Mouse (Mus musculus): Measurements from ENCODE around the gene Aldh1b1. TPM values are rescaled to one million over a fixed set of nuclear protein-coding genes. Genes with fewer than 3 reads are reported as not detected.

Gene Aldh1b1
- total and polyA plus RNA-seq, 2 experiments = 80.3 to 96.4 TPM

DNA sequence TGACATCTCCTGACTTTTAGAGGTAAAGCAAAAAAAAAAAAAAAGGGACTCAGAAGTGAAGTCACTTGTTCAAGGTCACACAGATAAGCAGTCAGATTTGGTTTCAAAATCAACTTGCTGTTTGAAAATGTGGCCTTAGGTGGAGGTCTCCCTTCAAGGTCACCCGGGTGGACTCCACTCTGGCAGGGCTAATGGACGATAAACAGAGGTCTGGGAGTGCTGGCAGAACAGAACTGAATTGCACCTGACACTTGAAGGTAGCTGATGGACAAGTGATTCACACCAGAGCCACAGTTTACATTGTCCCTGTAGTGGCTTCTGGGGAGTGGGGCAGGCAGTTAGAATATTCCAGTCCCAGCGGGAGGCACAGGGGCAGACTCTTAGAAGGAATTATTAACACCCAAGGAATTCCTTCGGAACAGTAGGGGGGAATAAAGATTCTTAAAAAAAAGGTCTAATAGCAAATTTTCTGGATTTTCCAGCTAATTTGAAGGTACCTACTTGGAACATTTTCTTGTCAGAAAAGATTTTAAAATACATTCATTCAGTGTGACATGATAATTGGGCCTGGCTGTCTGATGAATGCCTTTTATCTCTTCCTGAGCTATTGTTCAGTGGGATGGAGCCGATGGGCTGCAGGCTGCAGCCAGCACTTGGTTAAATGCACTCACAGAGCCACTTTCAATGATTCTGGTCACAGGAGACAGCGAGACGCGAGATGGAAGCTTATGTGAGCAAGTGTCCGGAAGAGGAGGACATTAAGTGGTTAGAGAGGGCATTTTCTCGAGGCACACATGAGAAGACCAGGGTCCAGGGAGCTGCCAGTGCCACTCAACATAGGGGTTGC is 28.8 kb upstream of the Aldh1b1 start:
- WGBS = 54% methylated on average over 10 of the region's 10 CpGs
- H3K4me3 ChIP-seq (ENCODE audit: insufficient read depth, low read depth, low read length) = no peak overlapping the region
- no peaks in the 10 kb centered on the region for H3K79me2 ChIP-seq (ENCODE audit: control insufficient read depth, insufficient read depth, low read length)
- peak; percentile 46 for DNase-seq (ENCODE audit: extremely low read depth, low read depth, low spot score)
- no peak for TF ChIP-seq POLR2A (IDR thresholded peaks at IDR 0.05; ENCODE audit: extremely low read depth, insufficient read depth, low read length)
- no peak for TF ChIP-seq CTCF (IDR thresholded peaks at IDR 0.05; ENCODE audit: low read depth, low read length)
- H3K9ac ChIP-seq (ENCODE audit: low read depth, low read length) = no peak overlapping the region
- H3K27ac ChIP-seq (replicated peaks; ENCODE audit: insufficient read depth, low read depth, low read length) = no peak overlapping the region
- no peaks in the 10 kb centered on the region; the same call in 1 of the 2 replicates for H3K27me3 ChIP-seq (ENCODE audit: control insufficient read depth, insufficient read depth, low read length)
- H3K4me1 ChIP-seq (ENCODE audit: control insufficient read depth, insufficient read depth, low read length) = peaks cover 3% of the 10 kb centered on the region; the same call in 1 of the 2 replicates
- no peaks in the 10 kb centered on the region for H3K36me3 ChIP-seq (ENCODE audit: control insufficient read depth, insufficient read depth, low read length)

DNA sequence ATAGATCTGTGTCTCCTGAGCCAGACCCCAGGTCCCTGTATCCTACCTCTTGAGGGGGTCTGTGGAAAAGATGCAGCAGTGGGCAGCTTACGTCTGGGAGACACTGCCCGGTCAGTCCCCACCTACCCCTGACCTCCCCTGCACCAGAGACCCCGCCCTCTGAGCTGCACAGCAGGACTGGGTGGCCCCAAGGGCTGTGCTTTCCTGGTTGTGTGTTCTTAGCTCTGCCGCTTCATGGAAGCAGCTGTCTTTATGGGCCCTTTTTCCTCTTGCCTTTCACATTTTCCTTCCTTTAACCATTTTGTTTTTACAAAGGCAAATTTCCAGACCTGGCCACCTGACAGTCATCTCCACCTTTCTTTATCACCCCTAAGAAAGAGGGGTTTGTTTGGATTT is 28.2 kb upstream of the Aldh1b1 start:
- Histone ChIP-seq H3K27me3 (ENCODE audit: control insufficient read depth, insufficient read depth, low read length) (no peaks in the 10 kb centered on the region; the same call in 1 of the 2 replicates), H3K9ac (ENCODE audit: low read depth, low read length) (no peak overlapping the region), H3K36me3 (ENCODE audit: control insufficient read depth, insufficient read depth, low read length) (no peaks in the 10 kb centered on the region), H3K27ac (replicated peaks; ENCODE audit: insufficient read depth, low read depth, low read length) (no peak overlapping the region), H3K4me1 (ENCODE audit: control insufficient read depth, insufficient read depth, low read length) (peaks cover 3% of the 10 kb centered on the region; the same call in 1 of the 2 replicates), H3K79me2 (ENCODE audit: control insufficient read depth, insufficient read depth, low read length) (no peaks in the 10 kb centered on the region), H3K4me3 (ENCODE audit: insufficient read depth, low read depth, low read length) (no peak overlapping the region)
- 82% methylated on average over 4 of the region's 4 CpGs for WGBS
- DNase-seq (ENCODE audit: extremely low read depth, low read depth, low spot score) = no peak
- TF ChIP-seq POLR2A (IDR thresholded peaks at IDR 0.05; ENCODE audit: extremely low read depth, insufficient read depth, low read length) (no peak), CTCF (IDR thresholded peaks at IDR 0.05; ENCODE audit: low read depth, low read length) (no peak)

GRCm38 (mm10) chr4:45771173-45771572 is 27.6 kb upstream of the Aldh1b1 start:
- Histone ChIP-seq H3K4me3 (ENCODE audit: insufficient read depth, low read depth, low read length) (no peak overlapping the region), H3K27me3 (ENCODE audit: control insufficient read depth, insufficient read depth, low read length) (no peaks in the 10 kb centered on the region; the same call in 1 of the 2 replicates), H3K36me3 (ENCODE audit: control insufficient read depth, insufficient read depth, low read length) (no peaks in the 10 kb centered on the region), H3K27ac (replicated peaks; ENCODE audit: insufficient read depth, low read depth, low read length) (no peak overlapping the region), H3K9ac (ENCODE audit: low read depth, low read length) (no peak overlapping the region), H3K79me2 (ENCODE audit: control insufficient read depth, insufficient read depth, low read length) (no peaks in the 10 kb centered on the region), H3K4me1 (ENCODE audit: control insufficient read depth, insufficient read depth, low read length) (peaks cover 3% of the 10 kb centered on the region; the same call in 1 of the 2 replicates)
- TF ChIP-seq POLR2A (IDR thresholded peaks at IDR 0.05; ENCODE audit: extremely low read depth, insufficient read depth, low read length) = no peak
- no peak for TF ChIP-seq CTCF (IDR thresholded peaks at IDR 0.05; ENCODE audit: low read depth, low read length)
- WGBS = 49% methylated on average over 8 of the region's 8 CpGs
- no peak for DNase-seq (ENCODE audit: extremely low read depth, low read depth, low spot score)

DNA sequence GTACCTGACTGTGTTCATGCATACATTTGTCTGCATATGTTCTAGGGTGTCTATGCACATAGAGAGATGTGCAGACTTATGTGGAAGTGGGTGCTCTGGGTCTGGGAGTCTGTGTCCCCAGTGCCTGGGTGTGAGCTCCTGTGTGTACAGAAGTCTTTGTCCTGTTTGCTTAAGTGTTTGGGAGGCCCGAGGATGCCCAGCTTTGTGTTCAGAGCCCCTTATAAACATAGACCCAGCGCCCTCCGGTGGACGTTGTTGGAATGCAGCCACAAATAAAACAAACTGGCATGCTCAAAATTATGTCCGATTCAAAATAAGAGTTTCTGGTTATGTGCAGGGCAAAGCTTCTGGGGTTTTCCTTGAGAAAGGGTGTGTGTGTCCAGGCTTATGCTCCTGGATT is 27.2 kb upstream of the Aldh1b1 start:
- TF ChIP-seq CTCF (IDR thresholded peaks at IDR 0.05; ENCODE audit: low read depth, low read length) = peak; percentile 43
- no peak for TF ChIP-seq POLR2A (IDR thresholded peaks at IDR 0.05; ENCODE audit: extremely low read depth, insufficient read depth, low read length)
- WGBS = 3% methylated on average over 5 of the region's 5 CpGs
- Histone ChIP-seq H3K27ac (replicated peaks; ENCODE audit: insufficient read depth, low read depth, low read length) (no peak overlapping the region), H3K36me3 (ENCODE audit: control insufficient read depth, insufficient read depth, low read length) (no peaks in the 10 kb centered on the region), H3K79me2 (ENCODE audit: control insufficient read depth, insufficient read depth, low read length) (no peaks in the 10 kb centered on the region), H3K9ac (ENCODE audit: low read depth, low read length) (no peak overlapping the region), H3K27me3 (ENCODE audit: control insufficient read depth, insufficient read depth, low read length) (no peaks in the 10 kb centered on the region; the same call in 1 of the 2 replicates), H3K4me3 (ENCODE audit: insufficient read depth, low read depth, low read length) (no peak overlapping the region), H3K4me1 (ENCODE audit: control insufficient read depth, insufficient read depth, low read length) (peaks cover 3% of the 10 kb centered on the region; the same call in 1 of the 2 replicates)
- DNase-seq (ENCODE audit: extremely low read depth, low read depth, low spot score) = peak; percentile 28

GRCm38 (mm10) chr4:45783671-45784070 is 15.2 kb upstream of the Aldh1b1 start:
- H3K9ac ChIP-seq (ENCODE audit: low read depth, low read length) = no peak overlapping the region
- DNase-seq (ENCODE audit: extremely low read depth, low read depth, low spot score) = no peak
- H3K4me3 ChIP-seq (ENCODE audit: insufficient read depth, low read depth, low read length) = no peak overlapping the region
- no peaks in the 10 kb centered on the region for H3K79me2 ChIP-seq (ENCODE audit: control insufficient read depth, insufficient read depth, low read length)
- H3K4me1 ChIP-seq (ENCODE audit: control insufficient read depth, insufficient read depth, low read length) = no peaks in the 10 kb centered on the region
- peak; percentile 18; the same call in 1 of the 2 replicates for TF ChIP-seq CTCF (IDR thresholded peaks at IDR 0.05; ENCODE audit: low read depth, low read length)
- TF ChIP-seq POLR2A (IDR thresholded peaks at IDR 0.05; ENCODE audit: extremely low read depth, insufficient read depth, low read length) = no peak
- no peaks in the 10 kb centered on the region for H3K36me3 ChIP-seq (ENCODE audit: control insufficient read depth, insufficient read depth, low read length)
- WGBS = 92% methylated on average over 1 of the region's 1 CpGs
- no peak overlapping the region for H3K27ac ChIP-seq (replicated peaks; ENCODE audit: insufficient read depth, low read depth, low read length)
- H3K27me3 ChIP-seq (ENCODE audit: control insufficient read depth, insufficient read depth, low read length) = no peaks in the 10 kb centered on the region

GRCm38 (mm10) chr4:45785959-45786358 is 12.9 kb upstream of the Aldh1b1 start:
- H3K27me3 ChIP-seq (ENCODE audit: control insufficient read depth, insufficient read depth, low read length) = no peaks in the 10 kb centered on the region
- DNase-seq (ENCODE audit: extremely low read depth, low read depth, low spot score) = no peak
- no peak overlapping the region for H3K4me3 ChIP-seq (ENCODE audit: insufficient read depth, low read depth, low read length)
- no peak overlapping the region for H3K9ac ChIP-seq (ENCODE audit: low read depth, low read length)
- no peaks in the 10 kb centered on the region for H3K79me2 ChIP-seq (ENCODE audit: control insufficient read depth, insufficient read depth, low read length)
- H3K4me1 ChIP-seq (ENCODE audit: control insufficient read depth, insufficient read depth, low read length) = peaks cover 4% of the 10 kb centered on the region; the same call in 1 of the 2 replicates
- 79% methylated on average over 2 of the region's 2 CpGs for WGBS
- H3K36me3 ChIP-seq (ENCODE audit: control insufficient read depth, insufficient read depth, low read length) = no peaks in the 10 kb centered on the region
- H3K27ac ChIP-seq (replicated peaks; ENCODE audit: insufficient read depth, low read depth, low read length) = no peak overlapping the region
- TF ChIP-seq POLR2A (IDR thresholded peaks at IDR 0.05; ENCODE audit: extremely low read depth, insufficient read depth, low read length) (no peak), CTCF (IDR thresholded peaks at IDR 0.05; ENCODE audit: low read depth, low read length) (no peak)

Measured in liver, adult 2 months (tissue).